Mouse (Mus musculus): ENCODE data around the gene Cidec. TPM values are rescaled to one million over a fixed set of nuclear protein-coding genes. Genes with fewer than 3 reads are reported as not detected.

Gene Cidec
- not detected for total RNA-seq (2023)

DNA sequence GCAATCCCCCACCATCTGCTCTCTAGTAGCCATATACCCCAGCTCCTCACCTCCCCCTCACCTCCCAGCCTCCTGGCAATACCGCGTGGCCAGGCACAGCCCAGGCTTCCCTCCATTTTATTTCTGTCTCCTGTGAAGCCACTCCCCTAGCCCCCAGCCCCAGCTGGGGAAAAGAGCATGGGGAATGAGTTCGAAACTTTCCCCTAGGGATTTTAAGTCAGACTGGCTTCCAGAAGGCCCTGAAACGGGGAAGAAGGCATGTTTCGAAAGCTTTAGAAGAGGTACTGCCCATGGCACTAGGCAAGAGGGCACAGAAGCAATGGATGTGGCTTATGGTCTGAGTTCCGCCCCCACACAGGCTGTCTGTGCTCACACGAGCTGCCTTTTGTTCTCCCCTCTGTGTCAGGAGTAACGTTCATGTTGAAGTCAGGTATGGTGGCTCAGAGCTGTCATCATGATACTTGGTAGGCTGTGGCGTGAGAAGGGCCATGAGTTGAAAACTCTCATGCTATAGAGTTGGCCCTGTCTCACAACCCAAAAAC lies at the start of gene Cidec:
Cidec (minus strand) TSS at position 97 of the 542 bp plus-strand sequence.

DNA sequence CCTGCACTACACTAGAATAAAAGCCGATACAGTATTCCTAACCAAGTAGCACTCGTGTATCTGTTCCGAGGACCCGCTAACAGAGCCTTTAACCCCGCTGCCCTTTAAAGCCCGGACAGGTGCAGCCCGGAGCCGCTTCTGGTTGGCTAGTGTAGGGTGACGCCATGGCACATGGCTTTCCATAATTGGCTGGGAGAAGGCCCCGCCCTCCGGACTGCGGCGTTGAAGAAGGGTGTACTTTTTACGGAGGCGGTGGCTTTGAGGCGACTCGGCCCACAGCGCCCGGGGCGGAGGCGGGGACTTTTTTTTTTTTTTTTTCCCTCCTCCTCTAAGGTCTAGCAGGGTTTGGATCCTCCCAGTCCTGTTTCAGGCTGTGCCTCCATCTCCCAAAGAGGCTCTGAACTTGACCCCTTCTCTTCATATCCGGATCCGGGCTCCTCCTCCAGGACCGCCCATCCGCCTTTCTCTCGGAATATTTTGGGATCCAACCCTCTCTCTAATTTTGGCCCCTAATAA lies 47.6 kb upstream of the Cidec start, which contains the start of gene Creld1:
Creld1 (plus strand) TSS at position 198 of the 516 bp plus-strand sequence.

GRCm38 (mm10) chr6:113471297-113471936 lies 35.9 kb upstream of the Cidec start, which contains the start of gene Il17rc:
Gene Il17rc, plus strand, starts transcription at chr6:113471427.

GRCm38 (mm10) chr6:113457952-113458534 lies 22.5 kb upstream of the Cidec start, which contains the start of gene Il17re:
Gene Il17re, plus strand, starts transcription at chr6:113458484.

DNA sequence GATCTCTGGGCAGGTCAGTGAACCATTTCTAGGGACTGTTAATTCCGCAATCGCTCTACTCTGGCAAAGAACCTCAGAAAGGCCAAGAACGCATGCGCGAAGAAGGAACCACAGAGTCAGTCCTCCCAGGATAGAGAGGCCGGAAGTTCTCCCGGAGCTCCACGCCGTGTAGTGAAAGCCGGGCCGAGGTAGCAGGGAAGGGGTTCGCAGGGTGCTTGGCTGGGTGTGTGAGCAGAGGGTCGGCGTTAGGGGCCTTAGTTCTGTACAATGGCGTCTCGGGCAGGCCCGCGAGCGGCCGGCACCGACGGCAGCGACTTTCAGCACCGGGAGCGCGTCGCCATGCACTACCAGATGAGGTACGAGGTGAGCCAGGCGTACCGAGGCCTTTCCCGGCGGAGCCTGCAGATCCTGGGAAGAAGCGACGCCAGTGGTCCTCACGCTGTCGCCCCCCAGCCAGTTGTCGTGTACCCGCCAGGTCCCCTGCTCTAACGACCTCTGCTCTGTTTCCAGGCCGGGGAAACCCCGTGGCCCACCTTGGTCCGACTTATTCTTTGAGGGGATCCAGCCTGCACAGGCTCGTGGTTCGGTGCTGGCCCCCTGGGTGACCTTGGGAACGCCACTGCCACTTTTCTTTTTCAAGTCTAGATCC lies 7.0 kb upstream of the Cidec start, which contains the start of gene Jagn1:
Jagn1 (plus strand) TSS at position 128 of the 649 bp plus-strand sequence.

GRCm38 (mm10) chr6:113419199-113419587 lies 16.4 kb downstream of the Cidec start, which contains the start of gene Rpusd3:
Gene Rpusd3, minus strand, starts transcription at chr6:113419340.

DNA sequence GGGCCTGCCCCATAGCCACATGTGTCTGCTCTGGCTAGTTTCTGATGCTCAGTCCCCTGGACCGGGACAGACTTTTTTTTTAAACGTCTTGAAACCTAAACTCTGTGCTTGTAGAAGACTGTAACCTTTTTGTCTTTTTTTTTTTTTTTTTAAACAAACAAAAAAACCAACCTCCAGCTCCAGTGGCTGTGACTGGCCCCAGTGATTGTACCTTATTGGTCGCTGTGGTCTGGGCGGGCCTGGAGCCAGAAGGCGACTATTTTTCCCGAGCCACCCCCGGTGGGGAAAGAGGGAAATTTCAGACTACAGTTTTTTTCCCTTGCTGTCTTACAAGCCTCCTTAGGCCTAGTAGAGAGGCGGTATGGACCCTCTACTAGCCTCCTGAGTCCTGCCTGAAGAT lies 46.6 kb downstream of the Cidec start, which contains the start of gene Ttll3:
Ttll3 (plus strand) TSS at position 301 of the 400 bp plus-strand sequence.

DNA sequence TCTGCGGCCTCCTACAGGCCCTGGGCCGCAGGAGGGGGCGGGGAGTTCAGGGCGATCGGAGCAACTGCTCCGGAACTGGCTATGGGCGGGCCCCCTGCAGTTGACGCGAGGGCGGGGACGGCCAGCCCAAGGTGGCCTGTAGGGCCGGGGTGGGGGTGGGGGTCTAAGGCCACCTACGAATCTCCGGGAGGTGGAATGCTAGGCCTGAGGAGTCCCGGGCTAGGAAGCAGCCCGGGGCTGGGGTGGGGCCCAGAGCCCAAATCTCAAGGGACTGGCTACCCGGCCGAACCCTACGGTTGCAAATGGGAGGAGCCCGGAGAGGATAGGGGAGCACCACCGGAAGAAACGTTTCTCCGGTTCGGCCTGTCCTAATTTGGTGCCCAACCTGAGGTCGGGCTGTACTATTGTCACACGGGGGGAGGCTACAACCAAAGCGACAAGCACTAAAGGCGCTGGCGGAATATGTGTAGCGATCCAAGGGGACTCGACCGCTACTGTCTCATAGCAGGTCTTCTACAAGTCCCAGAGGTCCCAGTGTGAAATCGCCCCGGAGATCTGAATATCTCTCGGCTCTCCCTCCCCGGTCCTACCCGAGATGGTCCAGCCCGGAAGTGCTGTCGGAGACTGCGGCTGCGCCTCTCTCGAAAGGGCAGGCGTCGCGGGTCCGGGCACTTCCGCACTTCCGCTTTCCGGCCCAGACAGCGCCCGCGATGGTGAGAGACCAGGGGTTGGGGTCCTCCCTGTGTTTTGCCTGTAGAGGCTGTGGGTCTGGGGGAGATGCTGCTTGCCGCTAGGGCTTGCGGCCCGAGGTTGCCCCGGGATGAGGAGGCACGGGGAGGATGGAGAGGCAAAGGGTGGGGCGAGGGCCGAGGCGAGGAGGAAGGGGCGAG lies 57.8 kb downstream of the Cidec start, which contains the start of the genes Tada3 and Arpc4:
Tada3 (minus strand) TSS at position 388 of the 890 bp plus-strand sequence.
Arpc4 (plus strand) TSS at position 620 of the 890 bp plus-strand sequence.

Other genes with a start within 250 kb of the Cidec start
- under 1 TPM; 0.39 to 0.42 TPM for gene Lhfpl4, start 240.4 kb downstream of the Cidec start, total RNA-seq (2023)
- 10 to 100 TPM; 42.1 to 48.3 TPM for gene Mtmr14, start 197.9 kb downstream of the Cidec start, total RNA-seq (2023)
- gene Cpne9, start 153.5 kb downstream of the Cidec start, total RNA-seq (2023) = 1 to 10 TPM in 1 of 2 experiments, under 1 TPM in 1; 0.79 to 2.4 TPM
- gene Brpf1, start 128.6 kb downstream of the Cidec start, total RNA-seq (2023) = 10 to 100 TPM; 82.6 to 87.5 TPM
- gene Ogg1, start 108.8 kb downstream of the Cidec start, total RNA-seq (2023) = 10 to 100 TPM in 1 of 2 experiments, 1 to 10 TPM in 1; 9.6 to 11.3 TPM
- 10 to 100 TPM; 28.1 to 30.0 TPM for gene Camk1, start 91.8 kb downstream of the Cidec start, total RNA-seq (2023)
- gene Tada3, start 57.9 kb downstream of the Cidec start, total RNA-seq (2023) = 10 to 100 TPM; 24.7 to 26.8 TPM
- 100 to 1,000 TPM; 463 to 492 TPM for gene Arpc4, start 57.6 kb downstream of the Cidec start, total RNA-seq (2023)
- gene Ttll3, start 46.5 kb downstream of the Cidec start, total RNA-seq (2023) = 10 to 100 TPM; 35.3 to 42.1 TPM
- 1 to 10 TPM; 1.6 to 3.6 TPM for gene Rpusd3, start 16.4 kb downstream of the Cidec start, total RNA-seq (2023)
- 10 to 100 TPM; 11.7 to 12.2 TPM for gene Jagn1, start 6.8 kb upstream of the Cidec start, total RNA-seq (2023)
- not detected for gene Il17re, start 22.7 kb upstream of the Cidec start, total RNA-seq (2023)
- not detected for gene Il17rc, start 35.7 kb upstream of the Cidec start, total RNA-seq (2023)
- 1 to 10 TPM; 2.2 to 2.3 TPM for gene Creld1, start 47.5 kb upstream of the Cidec start, total RNA-seq (2023)
- not detected for gene Prrt3, start 66.2 kb upstream of the Cidec start, total RNA-seq (2023)
- 10 to 100 TPM; 41.9 to 44.7 TPM for gene Emc3, start 95.9 kb upstream of the Cidec start, total RNA-seq (2023)
- 10 to 100 TPM; 15.0 to 22.8 TPM for gene Fancd2, start 95.9 kb upstream of the Cidec start, total RNA-seq (2023)
- gene Fancd2os, start 165.0 kb upstream of the Cidec start, total RNA-seq (2023) = not detected
- gene Brk1, start 169.0 kb upstream of the Cidec start, total RNA-seq (2023) = 100 to 1,000 TPM; 121 to 127 TPM
- gene Vhl, start 188.2 kb upstream of the Cidec start, total RNA-seq (2023) = 10 to 100 TPM; 20.1 to 20.6 TPM
- gene Irak2, start 202.7 kb upstream of the Cidec start, total RNA-seq (2023) = 10 to 100 TPM; 81.4 to 91.1 TPM

Data from neutrophil, adult 83 days (primary cell).